Mouse (Mus musculus) lung, adult 2 months (tissue): ENCODE results near the gene Nadsyn1.

Source experiments
- CTCF ChIP-seq: fragments of 200-500 bp; IDR thresholded peaks from 2 replicates; pipeline ENCODE4 v1.5.1; 2011; ENCODE audit warnings: mild to moderate bottlenecking, low read length, control low read depth; ENCODE audit not compliant: insufficient read depth
- POLR2A ChIP-seq: fragments of 200-500 bp; IDR thresholded peaks from 2 replicates; pipeline ENCODE4 v1.6.1; 2011; ENCODE audit warnings: low read depth, mild to moderate bottlenecking, control low read depth, low read length, borderline replicate concordance; ENCODE audit errors: extremely low read depth

- no peak for TF ChIP-seq POLR2A
- TF ChIP-seq CTCF: no peak
Measured at GRCm38 (mm10) chr7:143769461-143769860, 53.2 kb downstream of the Nadsyn1 start.
